Comparison of ENCODE assay signal across 9 mouse cellular contexts in the genomic region with DNA sequence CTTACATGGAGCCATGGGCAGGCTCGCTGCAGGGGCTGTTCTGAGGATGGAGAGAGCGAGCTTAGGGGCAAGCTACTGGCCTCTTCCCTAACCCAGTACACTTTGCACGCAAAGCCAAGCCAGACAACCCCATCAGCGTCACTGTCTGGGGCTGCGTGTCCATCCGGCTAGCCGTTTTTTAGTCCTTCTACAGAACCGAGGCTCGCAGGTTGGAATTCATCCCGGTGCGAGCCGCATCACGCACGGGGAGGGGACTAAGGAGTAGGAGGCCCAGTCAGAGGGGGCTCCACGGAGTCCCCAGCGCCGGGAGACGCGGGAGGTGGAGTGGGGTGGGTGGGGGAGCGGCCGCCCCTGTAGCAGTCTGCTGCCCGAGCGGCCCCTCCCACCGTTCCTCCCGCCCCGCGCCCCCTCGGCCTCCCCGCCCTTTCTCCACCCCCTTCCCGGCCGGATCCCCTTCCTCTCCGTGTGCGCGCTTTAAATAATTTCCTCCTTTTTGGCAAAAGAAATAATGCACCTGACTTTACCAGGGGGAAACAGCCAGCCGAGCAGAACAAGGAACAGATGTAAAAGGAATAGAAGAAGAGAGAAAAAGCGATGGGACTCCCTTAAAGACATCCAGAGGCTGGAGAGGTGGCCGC. TPM values are rescaled to one million over a fixed set of nuclear protein-coding genes. Genes with fewer than 3 reads are reported as not detected.
A peak's percentile ranks its signal among the peaks of the same experiment; 100 is the strongest.
DNase-seq lines count a peak whose midpoint lies in the region; ATAC-seq and TF ChIP-seq lines count a peak whose summit lies in the region.
"Had no signal": no experiment of that assay in that cellular context is flagged by ENCODE, and none has a peak within 500 bp of the region (broad histone marks: within the 10 kb centered on the region; RNA-seq: fewer than 3 reads in every experiment).

No protein-coding gene starts in this region.

- peak overlapping the region; percentile 61 for H3K9ac ChIP-seq in embryonic facial prominence, embryonic 13.5 days
- no peak overlapping the region for H3K9ac ChIP-seq in liver, embryonic 12.5 days
- peak overlapping the region; percentile 0; the same call in 1 of the 2 replicates for H3K9ac ChIP-seq in stomach, postnatal 0 days (ENCODE audit: low read length)

- H3K36me3 ChIP-seq in embryonic facial prominence, embryonic 13.5 days: no peaks in the 10 kb centered on the region
- H3K36me3 ChIP-seq in liver, embryonic 12.5 days: no peaks in the 10 kb centered on the region
- H3K36me3 ChIP-seq in stomach, postnatal 0 days (ENCODE audit: control insufficient read depth, insufficient read depth, low read length): no peaks in the 10 kb centered on the region

- H3K4me3 ChIP-seq in embryonic facial prominence, embryonic 13.5 days: peak overlapping the region; percentile 54
- peak overlapping the region; percentile 43 for H3K4me3 ChIP-seq in liver, embryonic 12.5 days
- peak overlapping the region; percentile 44 for H3K4me3 ChIP-seq in stomach, postnatal 0 days (ENCODE audit: low read depth, low read length)
- H3K4me3 ChIP-seq: megakaryocyte, embryonic 14.5 days had no signal

- WGBS in embryonic facial prominence, embryonic 13.5 days: under 1% methylated on average over 36 of the region's 37 CpGs
- 2% methylated on average over 36 of the region's 37 CpGs for WGBS in liver, embryonic 12.5 days (ENCODE audit: insufficient replicate concordance)
- WGBS in stomach, postnatal 0 days: under 1% methylated on average over 34 of the region's 37 CpGs

- H3K27me3 ChIP-seq in embryonic facial prominence, embryonic 13.5 days: peaks cover 74% of the 10 kb centered on the region
- H3K27me3 ChIP-seq in liver, embryonic 12.5 days (replicated peaks): peaks cover 71% of the 10 kb centered on the region
- no peaks in the 10 kb centered on the region; the same call in 1 of the 2 replicates for H3K27me3 ChIP-seq in stomach, postnatal 0 days (ENCODE audit: control insufficient read depth, insufficient read depth, low read length)

- no peak for TF ChIP-seq EP300 in stomach, postnatal 0 days (optimal IDR thresholded peaks at IDR 0.05)

- H3K4me1 ChIP-seq in embryonic facial prominence, embryonic 13.5 days: peaks cover 24% of the 10 kb centered on the region
- no peaks in the 10 kb centered on the region for H3K4me1 ChIP-seq in liver, embryonic 12.5 days
- 0 out of 2 replicates have a peak, but pooled peaks cover 3% of the 10 kb centered on the region for H3K4me1 ChIP-seq in stomach, postnatal 0 days (replicated peaks; ENCODE audit: control insufficient read depth, insufficient read depth)

- DNase-seq in left cerebral cortex, postnatal 4 days: peak; percentile 28
- no peak for DNase-seq in left cerebral cortex, postnatal 25 days (ENCODE audit: low spot score in 2 of 2)
- DNase-seq in heart, postnatal 10 days: peak; percentile 37 to 40
- DNase-seq in stomach, postnatal 0 days (ENCODE audit: low spot score): peak; percentile 31
- DNase-seq in thymus, postnatal 10 days (ENCODE audit: low spot score in 2 of 2): no peak
- no peak for DNase-seq in thymus, postnatal 4 days

- peak; percentile 83 for ATAC-seq in embryonic facial prominence, embryonic 13.5 days (ENCODE audit: insufficient number of reproducible peaks, insufficient read depth, low FRiP score, low TSS enrichment, low read depth)
- ATAC-seq in liver, embryonic 12.5 days: no peak
- ATAC-seq in stomach, postnatal 0 days (ENCODE audit: low FRiP score, low TSS enrichment): peak; percentile 78; the same call in 1 of the 2 replicates

- H3K4me2 ChIP-seq in embryonic facial prominence, embryonic 13.5 days: peak overlapping the region; percentile 95
- H3K4me2 ChIP-seq in liver, embryonic 12.5 days: peak overlapping the region; percentile 67
- H3K4me2 ChIP-seq in stomach, postnatal 0 days (replicated peaks; ENCODE audit: low read depth): peak overlapping the region; percentile 86

- H3K9me3 ChIP-seq in embryonic facial prominence, embryonic 13.5 days: no peaks in the 10 kb centered on the region
- H3K9me3 ChIP-seq in liver, embryonic 12.5 days (replicated peaks): no peaks in the 10 kb centered on the region
- no peaks in the 10 kb centered on the region for H3K9me3 ChIP-seq in stomach, postnatal 0 days (ENCODE audit: control insufficient read depth, low read length)

- no peak for TF ChIP-seq CTCF in stomach, postnatal 0 days (IDR thresholded peaks at IDR 0.05; ENCODE audit: low read depth)

- H3K27ac ChIP-seq in embryonic facial prominence, embryonic 13.5 days: no peak overlapping the region
- H3K27ac ChIP-seq in liver, embryonic 12.5 days: no peak overlapping the region
- H3K27ac ChIP-seq in stomach, postnatal 0 days (replicated peaks): 0 out of 2 replicates have a peak overlapping the region, but pooled peaks have one; percentile 13

- intact Hi-C loops in left cerebral cortex, postnatal 4 days (cut with DNase I): no loop called here
- intact Hi-C loops in left cerebral cortex, postnatal 25 days (cut with DNase I): no loop called here
- intact Hi-C loops in heart, postnatal 10 days (cut with DNase I): loop anchor here (5.0 kb wide), 1 partner anchor 145 kb away; no protein-coding TSS in a partner anchor

RNA-seq across cellular contexts. Expression of gene Dchs2, which starts 0.5 kb away (rescaled TPM):
- total RNA-seq in left cerebral cortex, postnatal 4 days (2021): 1 to 10 TPM; 5.3 to 7.7 TPM
- total RNA-seq in left cerebral cortex, postnatal 25 days (2021): 1 to 10 TPM; 2.2 to 4.7 TPM
- polyA plus RNA-seq in embryonic facial prominence, embryonic 13.5 days (2015; fragmentation: Nextera tagmentation; extraction: Ambion mirVana): 0.35 and 0.51 TPM in 2 replicates
- 1 to 10 TPM; 1.3 to 1.4 TPM for total RNA-seq in heart, postnatal 10 days (2021)
- 0.01 and 0.02 TPM in 2 replicates for polyA plus RNA-seq in liver, embryonic 12.5 days (2016; fragmentation: Nextera tagmentation; extraction: Ambion mirVana)
- 0.35 and 0.53 TPM in 2 replicates for polyA plus RNA-seq in stomach, postnatal 0 days (2015; fragmentation: Nextera tagmentation; extraction: Ambion mirVana)

Comparison
In these comparisons a context has a peak if more than half of its experiments do, and no peak if none do; other contexts are left out.
1. DNase-seq: peak in left cerebral cortex, postnatal 4 days (single experiment), heart, postnatal 10 days (2 of 2) and stomach, postnatal 0 days (single experiment); none in left cerebral cortex, postnatal 25 days (0 of 2), thymus, postnatal 10 days (0 of 2) and thymus, postnatal 4 days (single experiment).
2. Peak in every context shown above with its lines, with median percentiles within 50 percentile points of each other: H3K4me2 ChIP-seq and H3K4me3 ChIP-seq.